Mouse (Mus musculus) mature B cell (primary cell): ENCODE data around the gene D16Ertd472e.
"Not testable (repeated sequence)": the region's sequence is repeated elsewhere in the genome, so short reads cannot be mapped to it uniquely, and the experiment has no call there.

ENCODE experiments used
- in situ Hi-C: fragments of 300-500 bp; cut with MboI; formaldehyde crosslinking; loops from 2 replicates; pipeline ENCODE4 v1.14.3; 2019

Gene D16Ertd472e

GRCm38 (mm10) chr16:78573016-78573415 is 3.5 kb downstream of the D16Ertd472e start:
- in situ Hi-C loops, result no loop called here

- in situ Hi-C loops, result no loop called here
Measured at GRCm38 (mm10) chr16:78564110-78564821, 12.2 kb downstream of the D16Ertd472e start.

GRCm38 (mm10) chr16:78563093-78563971 is 13.2 kb downstream of the D16Ertd472e start:
- in situ Hi-C loops, result no loop called here

GRCm38 (mm10) chr16:78560627-78561026 is 15.9 kb downstream of the D16Ertd472e start:
- in situ Hi-C loops, result no loop called here

GRCm38 (mm10) chr16:78560063-78560462 is 16.4 kb downstream of the D16Ertd472e start:
- in situ Hi-C loops, result no loop called here

GRCm38 (mm10) chr16:78557573-78557972 is 18.9 kb downstream of the D16Ertd472e start:
- in situ Hi-C loops, result no loop called here

GRCm38 (mm10) chr16:78554911-78555648 is 21.4 kb downstream of the D16Ertd472e start:
- in situ Hi-C loops, result no loop called here

GRCm38 (mm10) chr16:78547367-78547766 is 29.1 kb downstream of the D16Ertd472e start:
- in situ Hi-C loops, result no loop called here

GRCm38 (mm10) chr16:78546529-78546928 is 30.0 kb downstream of the D16Ertd472e start:
- in situ Hi-C loops, result no loop called here

- in situ Hi-C loops, result no loop called here
Measured at GRCm38 (mm10) chr16:78540376-78541246, 35.9 kb downstream of the D16Ertd472e start.

GRCm38 (mm10) chr16:78537798-78538422 is 38.6 kb downstream of the D16Ertd472e start:
- in situ Hi-C loops, result no loop called here

GRCm38 (mm10) chr16:78537322-78537721 is 39.2 kb downstream of the D16Ertd472e start:
- in situ Hi-C loops, result no loop called here

- in situ Hi-C loops, result no loop called here
Measured at GRCm38 (mm10) chr16:78534468-78534867, 42.0 kb downstream of the D16Ertd472e start.

- in situ Hi-C loops, result no loop called here
Measured at GRCm38 (mm10) chr16:78531957-78532605, 44.4 kb downstream of the D16Ertd472e start.

- in situ Hi-C loops, result no loop called here
Measured at GRCm38 (mm10) chr16:78522974-78523373, 53.5 kb downstream of the D16Ertd472e start.

GRCm38 (mm10) chr16:78518697-78519096 is 57.8 kb downstream of the D16Ertd472e start:
- in situ Hi-C loops, result no loop called here

GRCm38 (mm10) chr16:78517171-78517570 is 59.3 kb downstream of the D16Ertd472e start:
- in situ Hi-C loops, result no loop called here

GRCm38 (mm10) chr16:78511526-78511925 is 65.0 kb downstream of the D16Ertd472e start:
- in situ Hi-C loops, result no loop called here

GRCm38 (mm10) chr16:78502492-78502891 is 74.0 kb downstream of the D16Ertd472e start:
- in situ Hi-C loops, result no loop called here

GRCm38 (mm10) chr16:78492696-78493095 is 83.8 kb downstream of the D16Ertd472e start:
- in situ Hi-C loops, result not testable (repeated sequence)
